Mouse (Mus musculus) cerebellum, adult 2 months (tissue): ENCODE data around the gene Hoxa3.

Source experiments
- CTCF ChIP-seq: fragments of 200-500 bp; IDR thresholded peaks from 2 replicates; pipeline ENCODE4 v1.5.1; 2011; ENCODE audit warnings: low read depth, mild to moderate bottlenecking, control low read depth, low read length, moderate library complexity, borderline replicate concordance; ENCODE audit not compliant: insufficient read depth
- POLR2A ChIP-seq: fragments of 200-500 bp; IDR thresholded peaks from 2 replicates; pipeline ENCODE4 v1.6.1; 2011; ENCODE audit warnings: low read length, control low read depth, borderline replicate concordance; ENCODE audit not compliant: insufficient read depth

DNA sequence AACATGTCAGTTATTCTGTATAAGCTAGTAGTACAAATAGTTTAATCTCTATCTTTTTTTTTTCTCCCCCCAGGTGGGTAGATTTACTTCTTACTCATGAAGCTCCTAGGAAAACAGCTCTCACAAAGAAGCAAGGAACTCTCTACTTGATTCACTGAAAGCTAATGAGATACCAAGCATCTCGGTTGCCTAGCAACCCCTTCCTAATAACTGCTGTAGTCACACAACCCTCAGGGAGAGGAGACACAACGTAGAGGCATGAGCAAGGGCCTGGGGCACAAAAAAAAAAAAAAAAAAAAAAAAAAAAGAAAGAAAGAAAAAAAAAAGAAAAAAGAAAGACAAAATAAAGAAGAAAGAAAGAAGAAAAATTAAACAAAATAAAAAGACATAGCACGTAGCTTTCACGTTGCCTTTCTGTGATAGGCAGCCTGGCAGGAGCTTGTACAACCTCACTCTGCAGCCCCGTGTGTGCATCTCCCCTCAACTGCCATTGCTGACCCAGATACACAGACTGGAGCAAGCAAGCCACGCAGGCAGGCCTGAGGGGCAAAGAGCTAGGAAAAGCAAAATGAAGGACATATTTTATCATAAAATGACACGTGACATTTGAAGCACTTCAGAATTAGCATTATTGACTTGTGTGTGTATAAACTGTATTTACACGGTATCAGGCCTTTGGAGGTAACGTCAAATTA, 75.1 kb downstream of the Hoxa3 start:
- TF ChIP-seq CTCF, result no peak
- TF ChIP-seq POLR2A, result no peak
